In genomic region chr6:84228786-84229185, GRCm38 (mm10) we compare ENCODE assay signal across 12 mouse cellular contexts.
DNase-seq lines count a peak whose midpoint lies in the region; TF ChIP-seq lines count a peak whose summit lies in the region.
"Had no signal": no experiment of that assay in that cellular context is flagged by ENCODE, and none has a peak within 500 bp of the region (broad histone marks: within the 10 kb centered on the region; RNA-seq: fewer than 3 reads in every experiment).

No protein-coding gene starts in this region.

- H3K4me3 ChIP-seq in heart, embryonic 10.5 days, result no peak overlapping the region
- H3K4me3 ChIP-seq in E14TG2a.4 (replicated peaks; ENCODE audit: low read length), result peak overlapping the region; percentile 13; the same call in 1 of the 2 replicates
- H3K4me3 ChIP-seq: forebrain, embryonic 15.5 days; liver, embryonic 12.5 days; neural tube, embryonic 12.5 days had no signal

- no peak for DNase-seq in heart, embryonic 10.5 days (ENCODE audit: low spot score)
- DNase-seq in heart, adult 8-10 months (ENCODE audit: low spot score), result no peak
- peak; percentile 48 for DNase-seq in embryo, embryonic 10.5 days (ENCODE audit: low spot score)
- DNase-seq in forelimb bud, embryonic 11.5 days (ENCODE audit: low read depth, low spot score), result peak; percentile 82
- DNase-seq in urinary bladder, postnatal 10 days (ENCODE audit: low spot score), result no peak
- DNase-seq in spleen, adult 12 weeks (ENCODE audit: low spot score), result no peak
- DNase-seq in gastrocnemius, postnatal 10 days, result no peak
- DNase-seq: cerebellum, adult 11 months had no signal

- H3K9me3 ChIP-seq in heart, embryonic 10.5 days, result no peaks in the 10 kb centered on the region
- no peaks in the 10 kb centered on the region for H3K9me3 ChIP-seq in E14TG2a.4 (ENCODE audit: low read length)
- H3K9me3 ChIP-seq: forebrain, embryonic 15.5 days; liver, embryonic 12.5 days; neural tube, embryonic 12.5 days had no signal

- no peak for TF ChIP-seq CTCF in E14TG2a.4 (conservative IDR thresholded peaks at IDR 0.05; ENCODE audit: low read length)

- H3K27me3 ChIP-seq in heart, embryonic 10.5 days (ENCODE audit: insufficient read depth, poor library complexity, severe bottlenecking), result peaks cover 20% of the 10 kb centered on the region
- H3K27me3 ChIP-seq in E14TG2a.4 (ENCODE audit: insufficient read depth, low read length), result peaks cover 42% of the 10 kb centered on the region
- H3K27me3 ChIP-seq: forebrain, embryonic 15.5 days; neural tube, embryonic 12.5 days had no signal

- H3K36me3 ChIP-seq in heart, embryonic 10.5 days, result no peaks in the 10 kb centered on the region
- H3K36me3 ChIP-seq in E14TG2a.4 (ENCODE audit: insufficient read depth, low read length), result no peaks in the 10 kb centered on the region
- H3K36me3 ChIP-seq: forebrain, embryonic 15.5 days; liver, embryonic 12.5 days; neural tube, embryonic 12.5 days had no signal

- peaks cover 83% of the 10 kb centered on the region for H3K4me1 ChIP-seq in heart, embryonic 10.5 days
- H3K4me1 ChIP-seq in E14TG2a.4 (replicated peaks; ENCODE audit: low read depth, low read length), result peaks cover 48% of the 10 kb centered on the region
- H3K4me1 ChIP-seq: liver, embryonic 12.5 days had no signal

- WGBS in heart, embryonic 10.5 days, result 23% methylated on average over 5 of the region's 5 CpGs

- H3K27ac ChIP-seq in heart, embryonic 10.5 days, result peak overlapping the region; percentile 59
- H3K27ac ChIP-seq: forebrain, embryonic 15.5 days; liver, embryonic 12.5 days; neural tube, embryonic 12.5 days had no signal

Comparison
In these comparisons a context has a peak if more than half of its experiments do, and no peak if none do; other contexts are left out.
1. DNase-seq: peak in embryo, embryonic 10.5 days (single experiment) and forelimb bud, embryonic 11.5 days (single experiment); none in heart, embryonic 10.5 days (single experiment), heart, adult 8-10 months (single experiment), urinary bladder, postnatal 10 days (single experiment), spleen, adult 12 weeks (single experiment) and gastrocnemius, postnatal 10 days (single experiment).